Mouse (Mus musculus) hindbrain, embryonic 15.5 days (tissue): ENCODE measurements around the gene Hhatl. TPM values are rescaled to one million over a fixed set of nuclear protein-coding genes. Genes with fewer than 3 reads are reported as not detected.
A peak's percentile ranks its signal among the peaks of the same experiment; 100 is the strongest.

Source experiments
- ATAC-seq: fragments of 200-750 bp; cut with Nextera tagmentation; 2 replicates; pipeline ENCODE4 v1.8.0; 2017; ENCODE audit warnings: low read depth, moderate number of reproducible peaks, moderate TSS enrichment; ENCODE audit not compliant: low FRiP score
- H3K27ac ChIP-seq: fragments of 300-500 bp; sonication (generic); replicated peaks from 2 replicates; pipeline ENCODE4 v1.5.1; 2015; ENCODE audit warnings: mild to moderate bottlenecking, inconsistent platforms
- H3K27me3 ChIP-seq: fragments of 300-500 bp; sonication (generic); 2 replicates; pipeline ENCODE4 v1.6.1; 2015; ENCODE audit warnings: control low read depth, inconsistent platforms
- H3K36me3 ChIP-seq: fragments of 300-500 bp; sonication (generic); 2 replicates; pipeline ENCODE4 v1.6.1; 2015; ENCODE audit warnings: control low read depth, inconsistent platforms
- H3K4me1 ChIP-seq: fragments of 300-500 bp; sonication (generic); replicated peaks from 2 replicates; pipeline ENCODE4 v1.6.1; 2015; ENCODE audit warnings: control low read depth, inconsistent platforms
- H3K4me2 ChIP-seq: fragments of 300-500 bp; sonication (generic); 2 replicates; pipeline ENCODE4 v1.6.1; 2015; ENCODE audit warnings: moderate library complexity, mild to moderate bottlenecking, inconsistent platforms
- H3K4me3 ChIP-seq: fragments of 300-500 bp; sonication (generic); 2 replicates; pipeline ENCODE4 v1.5.1; 2015; ENCODE audit warnings: mild to moderate bottlenecking, inconsistent platforms
- H3K9ac ChIP-seq: fragments of 300-500 bp; sonication (generic); 2 replicates; pipeline ENCODE4 v1.6.1; 2015; ENCODE audit warnings: inconsistent platforms
- H3K9me3 ChIP-seq: fragments of 300-500 bp; sonication (generic); 2 replicates; pipeline ENCODE4 v1.6.1; 2016; ENCODE audit warnings: control low read depth, inconsistent platforms
- WGBS: fragments of 180-500 bp; shearing (Covaris S2); methylation state at CpG from one replicate; pipeline ENCODE4 v1.1.7; 2015; 5-methylcytosine and 5-hydroxymethylcytosine counted together
- polyA plus RNA-seq: library from polyadenylated mRNA; unstranded; fragments of >200 nt; fragmentation: Nextera tagmentation; extraction: Ambion mirVana; gene quantifications from 2 replicates; pipeline ENCODE4 v1.2.1, GENCODE M21; 2015

Hhatl gene
- polyA plus RNA-seq = 0.14 and 0.19 TPM in 2 replicates

GRCm38 (mm10) chr9:121791757-121792521, at the start of gene Hhatl:
Gene Hhatl (minus strand): TSS chr9:121792507.
- H3K27me3 ChIP-seq = no peaks in the 10 kb centered on the region
- 46% methylated on average over 23 of the region's 24 CpGs for WGBS
- no peak within 1 kb of the TSS for H3K4me2 ChIP-seq
- no peak within 1 kb of the TSS for H3K27ac ChIP-seq
- ATAC-seq = no peak
- no peak within 1 kb of the TSS for H3K9ac ChIP-seq
- H3K36me3 ChIP-seq = no peaks in the 10 kb centered on the region
- H3K4me1 ChIP-seq = peaks cover 20% of the 10 kb centered on the region
- no peak within 1 kb of the TSS for H3K4me3 ChIP-seq
- H3K9me3 ChIP-seq = no peaks in the 10 kb centered on the region

- 32% methylated on average over 7 of the region's 7 CpGs for WGBS
Measured at GRCm38 (mm10) chr9:121839622-121839965, 47.3 kb upstream of the Hhatl start.

GRCm38 (mm10) chr9:121838829-121839621, 46.7 kb upstream of the Hhatl start, which contains the start of gene Ccdc13:
Gene Ccdc13 (minus strand): TSS chr9:121839461.
- Histone ChIP-seq H3K4me1 (peaks cover 10% of the 10 kb centered on the region), H3K4me3 (peak within 1 kb of the TSS; percentile 55), H3K27ac (no peak within 1 kb of the TSS), H3K4me2 (peak within 1 kb of the TSS; percentile 80), H3K9ac (peak within 1 kb of the TSS; percentile 47), H3K27me3 (no peaks in the 10 kb centered on the region), H3K36me3 (no peaks in the 10 kb centered on the region), H3K9me3 (no peaks in the 10 kb centered on the region)
- ATAC-seq = peak; percentile 93
- WGBS = 4% methylated on average over 61 of the region's 61 CpGs

More at GRCm38 (mm10) chr9:121839622-121839965, 47.3 kb upstream of the Hhatl start:
- ATAC-seq = no peak; the same call in none of the 2 replicates
- Histone ChIP-seq H3K4me3 (peak overlapping the region; percentile 55), H3K9ac (peak overlapping the region; percentile 47), H3K27me3 (no peaks in the 10 kb centered on the region), H3K4me2 (peak overlapping the region; percentile 80), H3K36me3 (no peaks in the 10 kb centered on the region), H3K9me3 (no peaks in the 10 kb centered on the region), H3K4me1 (peaks cover 10% of the 10 kb centered on the region), H3K27ac (no peak overlapping the region)

- H3K27me3 ChIP-seq = no peaks in the 10 kb centered on the region
- no peaks in the 10 kb centered on the region for H3K36me3 ChIP-seq
- no peak overlapping the region for H3K27ac ChIP-seq
- ATAC-seq = no peak
- 90% methylated on average over 6 of the region's 6 CpGs for WGBS
- no peaks in the 10 kb centered on the region for H3K9me3 ChIP-seq
- H3K4me3 ChIP-seq = no peak overlapping the region
- no peak overlapping the region for H3K4me2 ChIP-seq
- H3K9ac ChIP-seq = no peak overlapping the region
- peaks cover 10% of the 10 kb centered on the region for H3K4me1 ChIP-seq
Measured at GRCm38 (mm10) chr9:121838008-121838407, 45.7 kb upstream of the Hhatl start.

- Histone ChIP-seq H3K4me1 (peaks cover 1% of the 10 kb centered on the region), H3K27me3 (no peaks in the 10 kb centered on the region), H3K9ac (no peak overlapping the region), H3K9me3 (no peaks in the 10 kb centered on the region), H3K4me2 (no peak overlapping the region), H3K27ac (no peak overlapping the region), H3K4me3 (no peak overlapping the region), H3K36me3 (no peaks in the 10 kb centered on the region)
- no peak for ATAC-seq
- WGBS = 87% methylated on average over 11 of the region's 11 CpGs
Measured at GRCm38 (mm10) chr9:121833825-121834224, 41.5 kb upstream of the Hhatl start.

GRCm38 (mm10) chr9:121830956-121831293, 38.6 kb upstream of the Hhatl start:
- ATAC-seq = 0 out of 2 replicates have a peak, but pooled peaks have one; percentile 52
- Histone ChIP-seq H3K9me3 (no peaks in the 10 kb centered on the region), H3K4me3 (no peak overlapping the region), H3K4me2 (no peak overlapping the region), H3K9ac (no peak overlapping the region), H3K4me1 (no peaks in the 10 kb centered on the region), H3K27me3 (no peaks in the 10 kb centered on the region), H3K36me3 (no peaks in the 10 kb centered on the region), H3K27ac (no peak overlapping the region)
- WGBS = 34% methylated on average over 6 of the region's 6 CpGs

- WGBS = 79% methylated on average over 6 of the region's 6 CpGs
- H3K27me3 ChIP-seq = no peaks in the 10 kb centered on the region
- H3K27ac ChIP-seq = no peak overlapping the region
- no peak for ATAC-seq
- no peaks in the 10 kb centered on the region for H3K9me3 ChIP-seq
- H3K4me3 ChIP-seq = no peak overlapping the region
- no peak overlapping the region for H3K4me2 ChIP-seq
- H3K4me1 ChIP-seq = no peaks in the 10 kb centered on the region
- H3K9ac ChIP-seq = no peak overlapping the region
- H3K36me3 ChIP-seq = no peaks in the 10 kb centered on the region
Measured at GRCm38 (mm10) chr9:121830243-121830955, 38.1 kb upstream of the Hhatl start.

- no peaks in the 10 kb centered on the region for H3K27me3 ChIP-seq
- no peak overlapping the region for H3K4me2 ChIP-seq
- 73% methylated on average over 7 of the region's 7 CpGs for WGBS
- ATAC-seq = no peak
- H3K36me3 ChIP-seq = no peaks in the 10 kb centered on the region
- no peak overlapping the region for H3K27ac ChIP-seq
- no peak overlapping the region for H3K9ac ChIP-seq
- no peaks in the 10 kb centered on the region for H3K9me3 ChIP-seq
- H3K4me1 ChIP-seq = no peaks in the 10 kb centered on the region
- H3K4me3 ChIP-seq = no peak overlapping the region
Measured at GRCm38 (mm10) chr9:121829270-121829992, 37.1 kb upstream of the Hhatl start.

GRCm38 (mm10) chr9:121828314-121828713, 36.0 kb upstream of the Hhatl start:
- Histone ChIP-seq H3K36me3 (no peaks in the 10 kb centered on the region), H3K27ac (no peak overlapping the region), H3K4me3 (no peak overlapping the region), H3K27me3 (no peaks in the 10 kb centered on the region), H3K4me1 (peaks cover 8% of the 10 kb centered on the region), H3K4me2 (no peak overlapping the region), H3K9me3 (no peaks in the 10 kb centered on the region), H3K9ac (no peak overlapping the region)
- WGBS = 72% methylated on average over 6 of the region's 6 CpGs
- ATAC-seq = no peak

- Histone ChIP-seq H3K27ac (no peak overlapping the region), H3K4me3 (no peak overlapping the region), H3K4me1 (peaks cover 20% of the 10 kb centered on the region), H3K27me3 (no peaks in the 10 kb centered on the region), H3K4me2 (no peak overlapping the region), H3K36me3 (no peaks in the 10 kb centered on the region), H3K9ac (no peak overlapping the region), H3K9me3 (no peaks in the 10 kb centered on the region)
- no peak for ATAC-seq
- 93% methylated on average over 3 of the region's 3 CpGs for WGBS
Measured at GRCm38 (mm10) chr9:121826356-121826755, 34.0 kb upstream of the Hhatl start.

GRCm38 (mm10) chr9:121823991-121824390, 31.7 kb upstream of the Hhatl start:
- Histone ChIP-seq H3K27me3 (no peaks in the 10 kb centered on the region), H3K4me3 (no peak overlapping the region), H3K9ac (no peak overlapping the region), H3K4me2 (no peak overlapping the region), H3K9me3 (no peaks in the 10 kb centered on the region), H3K4me1 (peaks cover 27% of the 10 kb centered on the region), H3K27ac (0 out of 2 replicates have a peak overlapping the region, but pooled peaks have one; percentile 76), H3K36me3 (no peaks in the 10 kb centered on the region)
- peak; percentile 35; the same call in 1 of the 2 replicates for ATAC-seq
- WGBS = 48% methylated on average over 7 of the region's 7 CpGs
